Mouse (Mus musculus): Measurements from ENCODE around the gene Gm20388.

GRCm38 (mm10) chr8:120401216-120401615, 490.6 kb downstream of the Gm20388 start:
- TF ChIP-seq CTCF (IDR thresholded peaks at IDR 0.05; ENCODE audit: control insufficient read depth, insufficient read depth, low read length) (no peak), POLR2A (IDR thresholded peaks at IDR 0.05; ENCODE audit: borderline replicate concordance, control insufficient read depth, low read depth, low read length) (no peak)

Measured in bone marrow, adult 2 months (tissue).